Mouse (Mus musculus) bone marrow, adult 2 months (tissue): Measurements from ENCODE around the gene Dguok.

Source experiments
- CTCF ChIP-seq: fragments of 200-500 bp; IDR thresholded peaks from 2 replicates; pipeline ENCODE4 v1.5.1; 2011; ENCODE audit warnings: low read length, control low read depth; ENCODE audit not compliant: control insufficient read depth, insufficient read depth
- POLR2A ChIP-seq: fragments of 200-500 bp; IDR thresholded peaks from 2 replicates; pipeline ENCODE4 v1.6.1; 2011; ENCODE audit warnings: low read depth, mild to moderate bottlenecking, control low read depth, low read length, borderline replicate concordance; ENCODE audit not compliant: control insufficient read depth

DNA sequence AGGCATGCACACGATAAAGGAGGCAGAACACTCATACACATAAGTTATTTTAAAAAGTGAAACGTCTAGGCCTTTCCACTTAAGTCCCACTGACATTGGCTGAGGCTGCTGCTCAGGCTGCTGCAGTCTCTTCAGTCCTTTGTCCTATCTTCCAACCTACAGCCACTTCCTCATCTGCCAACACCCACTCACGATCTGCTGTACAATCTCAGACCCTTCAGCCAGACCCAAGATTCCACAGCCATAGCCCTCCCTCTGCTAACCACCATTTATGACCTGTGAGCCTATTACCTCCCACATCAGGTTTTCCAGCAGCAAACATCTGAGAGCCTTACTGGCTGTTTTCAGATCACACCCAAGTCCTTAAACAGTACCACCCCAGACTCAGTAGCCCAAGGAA is 57.3 kb downstream of the Dguok start:
- TF ChIP-seq CTCF (no peak), POLR2A (no peak)
